Mouse (Mus musculus): ENCODE measurements at regions not wholly inside any gene's neighbourhood (a gene's known extent, or its start where the extent isn't known, plus 50 kb on each side); places are given as distances from the start of the nearest gene placed in this dataset.

DNA sequence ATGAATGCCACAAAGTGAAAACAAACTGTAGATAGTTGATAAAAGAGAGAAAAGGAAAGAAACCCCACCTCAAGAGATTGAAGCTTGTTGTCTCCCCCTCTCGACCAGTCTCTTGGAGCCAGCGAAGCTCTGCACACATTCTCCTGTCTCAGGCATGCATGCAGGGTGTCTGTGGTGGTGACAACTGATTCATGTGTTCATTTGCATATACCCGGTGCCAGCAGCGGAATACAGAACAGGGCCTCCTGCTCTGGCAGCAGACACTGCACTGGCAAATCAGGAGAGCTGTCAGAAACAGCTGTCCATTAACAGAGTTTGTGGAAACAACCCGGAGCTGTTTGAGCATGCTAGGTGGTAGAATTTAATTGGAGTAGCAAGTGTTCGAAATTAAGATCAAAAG is 468.8 kb upstream of the Arrdc4 start:
- TF ChIP-seq CEBPB (IDR thresholded peaks at IDR 0.05; ENCODE audit: insufficient read depth, poor library complexity, severe bottlenecking) (no peak), USF1 (IDR thresholded peaks at IDR 0.05; ENCODE audit: low read depth) (no peak), POLR2A (IDR thresholded peaks at IDR 0.05; ENCODE audit: insufficient read length, low read depth) (no peak), POLR2AphosphoS2 (IDR thresholded peaks at IDR 0.05; ENCODE audit: insufficient read length, low read depth) (no peak), MAX (IDR thresholded peaks at IDR 0.05; ENCODE audit: low read depth) (no peak), E2F4 (IDR thresholded peaks at IDR 0.05; ENCODE audit: insufficient read depth) (no peak), MYOG (IDR thresholded peaks at IDR 0.05; ENCODE audit: control insufficient read depth in 1 of 3, insufficient read depth in 1 of 3, insufficient read length in 2 of 3, low read depth in 2 of 3) (no peak), TCF12 (IDR thresholded peaks at IDR 0.05; ENCODE audit: insufficient read depth, poor library complexity, severe bottlenecking) (no peak), REST (IDR thresholded peaks at IDR 0.05; ENCODE audit: insufficient read depth, insufficient read length) (no peak), TCF3 (IDR thresholded peaks at IDR 0.05; ENCODE audit: insufficient read length, low read depth) (no peak)
